Mouse (Mus musculus): ENCODE measurements around the gene Uqcrfs1. TPM values are rescaled to one million over a fixed set of nuclear protein-coding genes. Genes with fewer than 3 reads are reported as not detected.
A peak's percentile ranks its signal among the peaks of the same experiment; 100 is the strongest.

The Uqcrfs1 gene
- total and polyA plus RNA-seq, 2 experiments from 2014 or later: 211 to 304 TPM

- ATAC-seq: no peak
- no peaks in the 10 kb centered on the region for H3K36me3 ChIP-seq (ENCODE audit: insufficient read depth)
- DNase-seq: peak; percentile 73
- WGBS: 25% methylated on average over 2 of the region's 2 CpGs
- no peak overlapping the region for H3K4me2 ChIP-seq (ENCODE audit: low read depth)
- TF ChIP-seq CTCF (IDR thresholded peaks at IDR 0.05; ENCODE audit: low read depth): peak; percentile 89
- no peak overlapping the region for H3K9ac ChIP-seq
- no peak overlapping the region for H3K27ac ChIP-seq (ENCODE audit: low read depth, low read length)
- no peaks in the 10 kb centered on the region for H3K27me3 ChIP-seq (ENCODE audit: insufficient read depth, low read length)
- peaks cover 6% of the 10 kb centered on the region for H3K4me1 ChIP-seq (ENCODE audit: insufficient read depth)
- H3K4me3 ChIP-seq (ENCODE audit: low read depth, low read length): no peak overlapping the region
- no peaks in the 10 kb centered on the region for H3K9me3 ChIP-seq (ENCODE audit: low read length)
These were observed 3.7 kb upstream of the Uqcrfs1 start for GRCm38 (mm10) chr13:30548835-30549234.

- H3K27ac ChIP-seq (ENCODE audit: low read depth, low read length): no peak overlapping the region
- ATAC-seq (peak; percentile 92), DNase-seq (peak; percentile 86)
- no peak overlapping the region for H3K4me3 ChIP-seq (ENCODE audit: low read depth, low read length)
- peak; percentile 97 for TF ChIP-seq CTCF (IDR thresholded peaks at IDR 0.05; ENCODE audit: low read depth)
- H3K9ac ChIP-seq: no peak overlapping the region
- no peak overlapping the region for H3K4me2 ChIP-seq (ENCODE audit: low read depth)
- H3K36me3 ChIP-seq (ENCODE audit: insufficient read depth): no peaks in the 10 kb centered on the region
- no peaks in the 10 kb centered on the region for H3K4me1 ChIP-seq (ENCODE audit: insufficient read depth)
- no peaks in the 10 kb centered on the region for H3K27me3 ChIP-seq (ENCODE audit: insufficient read depth, low read length)
- no peaks in the 10 kb centered on the region for H3K9me3 ChIP-seq (ENCODE audit: low read length)
- WGBS: 6% methylated on average over 5 of the region's 5 CpGs
These were observed 14.4 kb downstream of the Uqcrfs1 start for GRCm38 (mm10) chr13:30530761-30531160.

GRCm38 (mm10) chr13:30524961-30525360 is 20.2 kb downstream of the Uqcrfs1 start:
- H3K4me2 ChIP-seq (ENCODE audit: low read depth): no peak overlapping the region
- H3K9me3 ChIP-seq (ENCODE audit: low read length): no peaks in the 10 kb centered on the region
- no peak for TF ChIP-seq CTCF (IDR thresholded peaks at IDR 0.05; ENCODE audit: low read depth)
- no peaks in the 10 kb centered on the region for H3K27me3 ChIP-seq (ENCODE audit: insufficient read depth, low read length)
- H3K4me3 ChIP-seq (ENCODE audit: low read depth, low read length): no peak overlapping the region
- DNase-seq (peak; percentile 43), ATAC-seq (peak; percentile 64)
- WGBS: 54% methylated on average over 8 of the region's 8 CpGs
- no peaks in the 10 kb centered on the region for H3K36me3 ChIP-seq (ENCODE audit: insufficient read depth)
- no peak overlapping the region for H3K27ac ChIP-seq (ENCODE audit: low read depth, low read length)
- no peaks in the 10 kb centered on the region for H3K4me1 ChIP-seq (ENCODE audit: insufficient read depth)
- no peak overlapping the region for H3K9ac ChIP-seq

- Histone ChIP-seq H3K9me3 (ENCODE audit: low read length) (no peaks in the 10 kb centered on the region), H3K27ac (ENCODE audit: low read depth, low read length) (no peak overlapping the region), H3K27me3 (ENCODE audit: insufficient read depth, low read length) (no peaks in the 10 kb centered on the region), H3K4me1 (ENCODE audit: insufficient read depth) (no peaks in the 10 kb centered on the region), H3K36me3 (ENCODE audit: insufficient read depth) (no peaks in the 10 kb centered on the region), H3K9ac (no peak overlapping the region), H3K4me3 (ENCODE audit: low read depth, low read length) (no peak overlapping the region), H3K4me2 (ENCODE audit: low read depth) (no peak overlapping the region)
- ATAC-seq (no peak), DNase-seq (no peak)
- TF ChIP-seq CTCF (IDR thresholded peaks at IDR 0.05; ENCODE audit: low read depth): no peak
- 81% methylated on average over 9 of the region's 9 CpGs for WGBS
These were observed 21.2 kb downstream of the Uqcrfs1 start for GRCm38 (mm10) chr13:30523971-30524370.

GRCm38 (mm10) chr13:30523246-30523891 is 21.8 kb downstream of the Uqcrfs1 start:
- no peak overlapping the region for H3K27ac ChIP-seq (ENCODE audit: low read depth, low read length)
- H3K4me2 ChIP-seq (ENCODE audit: low read depth): no peak overlapping the region
- TF ChIP-seq CTCF (IDR thresholded peaks at IDR 0.05; ENCODE audit: low read depth): no peak
- H3K4me1 ChIP-seq (ENCODE audit: insufficient read depth): no peaks in the 10 kb centered on the region
- H3K27me3 ChIP-seq (ENCODE audit: insufficient read depth, low read length): no peaks in the 10 kb centered on the region
- H3K9ac ChIP-seq: no peak overlapping the region
- no peaks in the 10 kb centered on the region for H3K36me3 ChIP-seq (ENCODE audit: insufficient read depth)
- ATAC-seq (no peak), DNase-seq (no peak)
- 94% methylated on average over 5 of the region's 5 CpGs for WGBS
- no peaks in the 10 kb centered on the region for H3K9me3 ChIP-seq (ENCODE audit: low read length)
- H3K4me3 ChIP-seq (ENCODE audit: low read depth, low read length): no peak overlapping the region

- Histone ChIP-seq H3K36me3 (ENCODE audit: insufficient read depth) (no peaks in the 10 kb centered on the region), H3K9me3 (ENCODE audit: low read length) (no peaks in the 10 kb centered on the region), H3K4me2 (ENCODE audit: low read depth) (no peak overlapping the region), H3K4me3 (ENCODE audit: low read depth, low read length) (no peak overlapping the region), H3K4me1 (ENCODE audit: insufficient read depth) (no peaks in the 10 kb centered on the region), H3K27me3 (ENCODE audit: insufficient read depth, low read length) (no peaks in the 10 kb centered on the region), H3K27ac (ENCODE audit: low read depth, low read length) (no peak overlapping the region), H3K9ac (no peak overlapping the region)
- no peak for ATAC-seq
- no peak for TF ChIP-seq CTCF (IDR thresholded peaks at IDR 0.05; ENCODE audit: low read depth)
- DNase-seq: no peak
- 71% methylated on average over 16 of the region's 16 CpGs for WGBS
These were observed 23.8 kb downstream of the Uqcrfs1 start for GRCm38 (mm10) chr13:30521282-30521902.

GRCm38 (mm10) chr13:30518191-30518590 is 27.0 kb downstream of the Uqcrfs1 start:
- H3K9me3 ChIP-seq (ENCODE audit: low read length): no peaks in the 10 kb centered on the region
- DNase-seq (no peak), ATAC-seq (no peak)
- H3K4me1 ChIP-seq (ENCODE audit: insufficient read depth): no peaks in the 10 kb centered on the region
- TF ChIP-seq CTCF (IDR thresholded peaks at IDR 0.05; ENCODE audit: low read depth): no peak
- no peak overlapping the region for H3K4me3 ChIP-seq (ENCODE audit: low read depth, low read length)
- H3K27ac ChIP-seq (ENCODE audit: low read depth, low read length): no peak overlapping the region
- H3K36me3 ChIP-seq (ENCODE audit: insufficient read depth): no peaks in the 10 kb centered on the region
- no peaks in the 10 kb centered on the region for H3K27me3 ChIP-seq (ENCODE audit: insufficient read depth, low read length)
- H3K9ac ChIP-seq: no peak overlapping the region
- no peak overlapping the region for H3K4me2 ChIP-seq (ENCODE audit: low read depth)
